Mouse (Mus musculus): ENCODE data around the gene G6pc3.

The G6pc3 gene

GRCm38 (mm10) chr11:102186235-102186634 lies 3.2 kb upstream of the G6pc3 start:
- no peak for DNase-seq (ENCODE audit: extremely low read depth, insufficient read length, low spot score)

- no peak for DNase-seq (ENCODE audit: extremely low read depth, insufficient read length, low spot score)
Observed at GRCm38 (mm10) chr11:102188980-102189379, 440 bp upstream of the G6pc3 start.

GRCm38 (mm10) chr11:102190848-102191247 lies 1.4 kb downstream of the G6pc3 start:
- no peak for DNase-seq (ENCODE audit: extremely low read depth, insufficient read length, low spot score)

GRCm38 (mm10) chr11:102193657-102194440 lies 4.4 kb downstream of the G6pc3 start:
- DNase-seq (ENCODE audit: extremely low read depth, insufficient read length, low spot score): no peak

- no peak for DNase-seq (ENCODE audit: extremely low read depth, insufficient read length, low spot score)
Observed at GRCm38 (mm10) chr11:102196018-102196797, 6.8 kb downstream of the G6pc3 start.

- no peak for DNase-seq (ENCODE audit: extremely low read depth, insufficient read length, low spot score)
Observed at GRCm38 (mm10) chr11:102198245-102198644, 8.8 kb downstream of the G6pc3 start.

GRCm38 (mm10) chr11:102199856-102200255 lies 10.4 kb downstream of the G6pc3 start:
- DNase-seq (ENCODE audit: extremely low read depth, insufficient read length, low spot score): no peak

- no peak for DNase-seq (ENCODE audit: extremely low read depth, insufficient read length, low spot score)
Observed at GRCm38 (mm10) chr11:102201408-102201821, 12.0 kb downstream of the G6pc3 start.

GRCm38 (mm10) chr11:102206481-102206880 lies 17.1 kb downstream of the G6pc3 start:
- DNase-seq (ENCODE audit: extremely low read depth, insufficient read length, low spot score): no peak

- no peak for DNase-seq (ENCODE audit: extremely low read depth, insufficient read length, low spot score)
Observed at GRCm38 (mm10) chr11:102207825-102208777, 18.7 kb downstream of the G6pc3 start.

GRCm38 (mm10) chr11:102208846-102209245 lies 19.4 kb downstream of the G6pc3 start:
- peak; percentile 81 for DNase-seq (ENCODE audit: extremely low read depth, insufficient read length, low spot score)

- no peak for DNase-seq (ENCODE audit: extremely low read depth, insufficient read length, low spot score)
Observed at GRCm38 (mm10) chr11:102209742-102210141, 20.3 kb downstream of the G6pc3 start.

GRCm38 (mm10) chr11:102210185-102210584 lies 20.8 kb downstream of the G6pc3 start:
- DNase-seq (ENCODE audit: extremely low read depth, insufficient read length, low spot score): no peak

- DNase-seq (ENCODE audit: extremely low read depth, insufficient read length, low spot score): no peak
Observed at GRCm38 (mm10) chr11:102211011-102211410, 21.6 kb downstream of the G6pc3 start.

- DNase-seq (ENCODE audit: extremely low read depth, insufficient read length, low spot score): no peak
Observed at GRCm38 (mm10) chr11:102211936-102212341, 22.5 kb downstream of the G6pc3 start.

GRCm38 (mm10) chr11:102214430-102215156 lies 25.2 kb downstream of the G6pc3 start:
- DNase-seq (ENCODE audit: extremely low read depth, insufficient read length, low spot score): no peak

- DNase-seq (ENCODE audit: extremely low read depth, insufficient read length, low spot score): no peak
Observed at GRCm38 (mm10) chr11:102215511-102215910, 26.1 kb downstream of the G6pc3 start.

- peak; percentile 77 for DNase-seq (ENCODE audit: extremely low read depth, insufficient read length, low spot score)
Observed at GRCm38 (mm10) chr11:102216056-102216885, 26.9 kb downstream of the G6pc3 start.

- DNase-seq (ENCODE audit: extremely low read depth, insufficient read length, low spot score): no peak
Observed at GRCm38 (mm10) chr11:102216886-102217240, 27.4 kb downstream of the G6pc3 start.
